Mouse (Mus musculus): ENCODE data around the gene Qars. TPM values are rescaled to one million over a fixed set of nuclear protein-coding genes. Genes with fewer than 3 reads are reported as not detected.

Gene Qars
- polyA plus RNA-seq, 1 experiment from 2014 or later, result 78.8 TPM

DNA sequence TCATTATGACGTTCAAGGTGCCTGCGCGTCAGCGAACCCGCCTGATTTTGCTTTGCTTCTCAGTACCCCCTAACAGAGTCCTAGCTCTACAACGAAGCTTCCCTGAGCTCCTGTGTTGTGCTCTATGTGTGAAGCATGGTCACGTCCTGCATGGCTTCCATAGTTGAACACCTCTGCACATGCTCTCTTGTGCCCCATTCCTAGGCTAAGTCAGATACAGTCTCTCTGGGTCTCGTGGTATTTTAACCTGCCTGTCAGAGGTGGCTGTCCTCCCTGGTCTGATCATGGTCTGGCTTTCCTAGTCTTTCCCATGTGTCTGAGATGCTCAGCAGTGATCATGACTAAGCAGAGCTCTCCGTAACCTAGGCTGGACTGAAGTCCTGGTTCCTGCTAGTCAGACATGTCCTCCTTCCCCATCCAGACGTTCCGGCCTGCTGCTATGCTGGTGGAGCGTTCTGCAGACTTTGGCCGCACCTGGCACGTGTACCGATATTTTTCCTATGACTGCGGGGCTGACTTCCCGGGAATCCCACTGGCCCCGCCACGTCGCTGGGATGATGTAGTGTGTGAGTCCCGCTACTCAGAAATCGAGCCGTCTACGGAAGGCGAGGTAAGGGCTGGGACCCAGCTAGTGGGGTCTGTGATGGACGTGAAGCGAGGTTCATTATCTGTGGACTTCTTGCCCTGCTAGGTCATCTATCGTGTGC lies 26.5 kb upstream of the Qars start:
- Histone ChIP-seq H3K9me3 (ENCODE audit: control insufficient read depth, low read length) (no peaks in the 10 kb centered on the region), H3K4me3 (ENCODE audit: control insufficient read depth in 1 of 2, insufficient read depth in 1 of 2, low read depth in 1 of 2, low read length in 2 of 2) (peak overlapping the region; percentile 59 to 83; a peak in 2 of 4 replicates), H3K27ac (replicated peaks in 1 of 2; ENCODE audit: control insufficient read depth in 1 of 2, insufficient read depth in 1 of 2, low read depth in 2 of 2, low read length in 2 of 2) (peak overlapping the region; percentile 46 to 90), H3K4me2 (ENCODE audit: low read length) (peak overlapping the region; percentile 96), H3K4me1 (ENCODE audit: control insufficient read depth in 2 of 2, insufficient read depth in 2 of 2, low read length in 2 of 2) (peaks cover 26 to 28% of the 10 kb centered on the region in 2 experiments), H3K27me3 (ENCODE audit: control insufficient read depth, insufficient read depth, low read length) (no peaks in the 10 kb centered on the region), H3K9ac (ENCODE audit: low read length) (peak overlapping the region; percentile 92), H3K36me3 (ENCODE audit: control insufficient read depth, insufficient read depth, low read length) (peaks cover 47% of the 10 kb centered on the region)
- no peak for ATAC-seq (ENCODE audit: insufficient number of reproducible peaks, insufficient read depth, low FRiP score, low read depth)
- 81% methylated on average over 28 of the region's 28 CpGs for WGBS

DNA sequence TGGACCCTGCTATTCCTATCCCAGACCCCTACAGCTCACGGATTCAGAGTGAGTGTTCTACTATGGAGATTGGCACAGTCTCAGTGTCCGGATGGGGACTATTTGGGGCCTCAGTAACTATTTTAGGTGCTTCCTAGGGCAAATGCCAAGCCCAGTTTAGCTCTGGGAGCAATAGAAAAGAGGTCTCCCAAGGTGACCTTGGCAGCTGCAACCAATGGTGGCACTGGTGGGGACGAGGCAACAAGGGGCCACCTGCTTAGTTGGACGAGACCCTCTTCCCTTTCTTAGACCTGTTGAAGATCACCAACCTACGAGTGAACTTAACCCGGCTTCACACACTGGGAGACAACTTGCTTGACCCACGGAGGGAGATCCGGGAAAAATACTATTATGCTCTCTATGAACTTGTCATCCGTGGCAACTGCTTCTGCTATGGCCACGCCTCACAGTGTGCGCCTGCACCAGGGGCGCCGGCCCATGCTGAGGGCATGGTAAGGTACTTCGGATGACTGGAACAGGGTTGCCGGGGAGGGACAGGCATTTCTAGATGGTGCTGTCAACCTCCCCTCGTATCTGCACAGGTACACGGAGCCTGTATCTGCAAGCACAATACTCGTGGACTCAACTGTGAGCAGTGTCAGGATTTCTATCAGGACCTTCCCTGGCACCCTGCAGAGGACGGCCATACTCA lies 25.8 kb upstream of the Qars start:
- Histone ChIP-seq H3K27ac (replicated peaks in 1 of 2; ENCODE audit: control insufficient read depth in 1 of 2, insufficient read depth in 1 of 2, low read depth in 2 of 2, low read length in 2 of 2) (peak overlapping the region; percentile 46 to 90), H3K27me3 (ENCODE audit: control insufficient read depth, insufficient read depth, low read length) (no peaks in the 10 kb centered on the region), H3K4me1 (ENCODE audit: control insufficient read depth in 2 of 2, insufficient read depth in 2 of 2, low read length in 2 of 2) (peaks cover 26 to 28% of the 10 kb centered on the region in 2 experiments), H3K9ac (ENCODE audit: low read length) (peak overlapping the region; percentile 19; the same call in 1 of the 2 replicates), H3K36me3 (ENCODE audit: control insufficient read depth, insufficient read depth, low read length) (peaks cover 54% of the 10 kb centered on the region), H3K9me3 (ENCODE audit: control insufficient read depth, low read length) (no peaks in the 10 kb centered on the region), H3K4me2 (ENCODE audit: low read length) (peak overlapping the region; percentile 96), H3K4me3 (ENCODE audit: control insufficient read depth in 1 of 2, insufficient read depth in 1 of 2, low read depth in 1 of 2, low read length in 2 of 2) (no peak overlapping the region)
- WGBS, result 78% methylated on average over 19 of the region's 19 CpGs
- no peak for ATAC-seq (ENCODE audit: insufficient number of reproducible peaks, insufficient read depth, low FRiP score, low read depth)

GRCm38 (mm10) chr9:108483051-108483790 lies 24.3 kb upstream of the Qars start:
- Histone ChIP-seq H3K4me1 (ENCODE audit: control insufficient read depth in 2 of 2, insufficient read depth in 2 of 2, low read length in 2 of 2) (peaks cover 26 to 28% of the 10 kb centered on the region in 2 experiments), H3K36me3 (ENCODE audit: control insufficient read depth, insufficient read depth, low read length) (peaks cover 69% of the 10 kb centered on the region), H3K27ac (replicated peaks in 1 of 2; ENCODE audit: control insufficient read depth in 1 of 2, insufficient read depth in 1 of 2, low read depth in 2 of 2, low read length in 2 of 2) (no peak overlapping the region), H3K27me3 (ENCODE audit: control insufficient read depth, insufficient read depth, low read length) (no peaks in the 10 kb centered on the region), H3K4me3 (ENCODE audit: control insufficient read depth in 1 of 2, insufficient read depth in 1 of 2, low read depth in 1 of 2, low read length in 2 of 2) (no peak overlapping the region), H3K9ac (ENCODE audit: low read length) (no peak overlapping the region), H3K9me3 (ENCODE audit: control insufficient read depth, low read length) (no peaks in the 10 kb centered on the region), H3K4me2 (ENCODE audit: low read length) (no peak overlapping the region)
- 94% methylated on average over 18 of the region's 18 CpGs for WGBS
- no peak for ATAC-seq (ENCODE audit: insufficient number of reproducible peaks, insufficient read depth, low FRiP score, low read depth)

GRCm38 (mm10) chr9:108484021-108484420 lies 23.5 kb upstream of the Qars start:
- 94% methylated on average over 15 of the region's 15 CpGs for WGBS
- Histone ChIP-seq H3K4me1 (ENCODE audit: control insufficient read depth in 2 of 2, insufficient read depth in 2 of 2, low read length in 2 of 2) (peaks cover 25 to 27% of the 10 kb centered on the region in 2 experiments), H3K9ac (ENCODE audit: low read length) (no peak overlapping the region), H3K36me3 (ENCODE audit: control insufficient read depth, insufficient read depth, low read length) (peaks cover 77% of the 10 kb centered on the region), H3K9me3 (ENCODE audit: control insufficient read depth, low read length) (no peaks in the 10 kb centered on the region), H3K27me3 (ENCODE audit: control insufficient read depth, insufficient read depth, low read length) (no peaks in the 10 kb centered on the region), H3K27ac (replicated peaks in 1 of 2; ENCODE audit: control insufficient read depth in 1 of 2, insufficient read depth in 1 of 2, low read depth in 2 of 2, low read length in 2 of 2) (no peak overlapping the region), H3K4me2 (ENCODE audit: low read length) (no peak overlapping the region), H3K4me3 (ENCODE audit: control insufficient read depth in 1 of 2, insufficient read depth in 1 of 2, low read depth in 1 of 2, low read length in 2 of 2) (no peak overlapping the region)
- ATAC-seq (ENCODE audit: insufficient number of reproducible peaks, insufficient read depth, low FRiP score, low read depth), result no peak

DNA sequence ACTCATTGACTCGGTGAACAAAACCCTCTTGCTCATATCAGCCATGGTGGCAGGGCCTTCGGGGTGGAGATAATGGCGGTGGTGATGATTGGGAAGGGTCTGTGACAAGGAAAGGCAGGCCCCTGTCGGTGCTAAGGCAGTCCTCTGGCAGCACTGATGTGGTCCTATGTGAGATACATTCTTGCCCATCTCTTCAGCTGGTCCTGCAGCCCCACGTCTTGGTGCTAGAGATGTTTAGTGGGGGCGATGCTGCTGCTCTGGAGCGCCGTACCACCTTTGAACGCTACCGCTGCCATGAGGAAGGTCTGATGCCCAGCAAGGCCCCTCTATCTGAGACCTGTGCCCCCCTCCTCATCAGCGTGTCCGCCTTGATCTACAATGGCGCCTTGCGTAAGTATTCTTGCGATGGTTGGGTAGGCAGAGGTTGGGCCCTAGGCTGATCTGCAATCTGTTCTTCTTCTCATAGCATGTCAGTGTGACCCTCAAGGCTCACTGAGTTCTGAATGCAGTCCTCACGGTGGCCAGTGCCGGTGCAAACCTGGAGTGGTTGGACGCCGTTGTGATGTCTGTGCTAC lies 22.1 kb upstream of the Qars start:
- Histone ChIP-seq H3K27me3 (ENCODE audit: control insufficient read depth, insufficient read depth, low read length) (no peaks in the 10 kb centered on the region), H3K4me2 (ENCODE audit: low read length) (no peak overlapping the region), H3K9me3 (ENCODE audit: control insufficient read depth, low read length) (no peaks in the 10 kb centered on the region), H3K9ac (ENCODE audit: low read length) (no peak overlapping the region), H3K36me3 (ENCODE audit: control insufficient read depth, insufficient read depth, low read length) (peaks cover 91% of the 10 kb centered on the region), H3K4me3 (ENCODE audit: control insufficient read depth in 1 of 2, insufficient read depth in 1 of 2, low read depth in 1 of 2, low read length in 2 of 2) (no peak overlapping the region), H3K4me1 (ENCODE audit: control insufficient read depth in 2 of 2, insufficient read depth in 2 of 2, low read length in 2 of 2) (peaks cover 17 to 22% of the 10 kb centered on the region in 2 experiments), H3K27ac (replicated peaks in 1 of 2; ENCODE audit: control insufficient read depth in 1 of 2, insufficient read depth in 1 of 2, low read depth in 2 of 2, low read length in 2 of 2) (no peak overlapping the region)
- 92% methylated on average over 19 of the region's 19 CpGs for WGBS
- no peak for ATAC-seq (ENCODE audit: insufficient number of reproducible peaks, insufficient read depth, low FRiP score, low read depth)

- Histone ChIP-seq H3K27me3 (ENCODE audit: control insufficient read depth, insufficient read depth, low read length) (no peaks in the 10 kb centered on the region), H3K4me3 (ENCODE audit: control insufficient read depth in 1 of 2, insufficient read depth in 1 of 2, low read depth in 1 of 2, low read length in 2 of 2) (no peak overlapping the region), H3K4me1 (ENCODE audit: control insufficient read depth in 2 of 2, insufficient read depth in 2 of 2, low read length in 2 of 2) (peaks cover 6 to 8% of the 10 kb centered on the region in 2 experiments), H3K9ac (ENCODE audit: low read length) (no peak overlapping the region), H3K4me2 (ENCODE audit: low read length) (no peak overlapping the region), H3K36me3 (ENCODE audit: control insufficient read depth, insufficient read depth, low read length) (peaks cover 85% of the 10 kb centered on the region), H3K27ac (replicated peaks in 1 of 2; ENCODE audit: control insufficient read depth in 1 of 2, insufficient read depth in 1 of 2, low read depth in 2 of 2, low read length in 2 of 2) (no peak overlapping the region), H3K9me3 (ENCODE audit: control insufficient read depth, low read length) (no peaks in the 10 kb centered on the region)
- WGBS, result 89% methylated on average over 8 of the region's 8 CpGs
- ATAC-seq (ENCODE audit: insufficient number of reproducible peaks, insufficient read depth, low FRiP score, low read depth), result no peak
Observed at GRCm38 (mm10) chr9:108486973-108487530, 20.5 kb upstream of the Qars start.

DNA sequence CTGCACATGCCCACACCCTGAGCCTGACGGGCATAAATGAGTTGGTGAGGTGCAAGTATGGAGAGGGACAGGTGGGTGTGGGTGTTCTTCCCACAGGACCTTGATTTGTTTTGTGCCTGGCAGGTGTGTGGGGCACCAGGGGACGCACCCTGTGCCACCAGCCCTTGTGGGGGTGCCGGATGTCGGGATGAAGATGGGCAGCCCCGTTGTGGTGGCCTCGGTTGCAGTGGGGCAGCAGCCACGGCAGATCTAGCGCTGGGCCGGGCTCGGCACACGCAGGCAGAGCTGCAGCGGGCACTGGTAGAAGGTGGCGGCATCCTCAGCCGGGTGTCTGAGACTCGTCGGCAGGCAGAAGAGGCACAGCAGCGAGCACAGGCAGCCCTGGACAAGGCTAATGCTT lies 19.1 kb upstream of the Qars start:
- peaks cover 10% of the 10 kb centered on the region in 2 experiments for H3K4me1 ChIP-seq (ENCODE audit: control insufficient read depth in 2 of 2, insufficient read depth in 2 of 2, low read length in 2 of 2)
- no peak overlapping the region for H3K4me3 ChIP-seq (ENCODE audit: control insufficient read depth in 1 of 2, insufficient read depth in 1 of 2, low read depth in 1 of 2, low read length in 2 of 2)
- no peaks in the 10 kb centered on the region for H3K9me3 ChIP-seq (ENCODE audit: control insufficient read depth, low read length)
- peaks cover 85% of the 10 kb centered on the region for H3K36me3 ChIP-seq (ENCODE audit: control insufficient read depth, insufficient read depth, low read length)
- H3K27me3 ChIP-seq (ENCODE audit: control insufficient read depth, insufficient read depth, low read length), result no peaks in the 10 kb centered on the region
- no peak overlapping the region for H3K9ac ChIP-seq (ENCODE audit: low read length)
- no peak overlapping the region for H3K27ac ChIP-seq (replicated peaks in 1 of 2; ENCODE audit: control insufficient read depth in 1 of 2, insufficient read depth in 1 of 2, low read depth in 2 of 2, low read length in 2 of 2)
- ATAC-seq (ENCODE audit: insufficient number of reproducible peaks, insufficient read depth, low FRiP score, low read depth), result no peak
- WGBS, result 90% methylated on average over 17 of the region's 17 CpGs
- no peak overlapping the region for H3K4me2 ChIP-seq (ENCODE audit: low read length)
